Comparison of ENCODE assay signal across 27 mouse cellular contexts in genomic region chr2:147231175-147231574, GRCm38 (mm10). TPM values are rescaled to one million over a fixed set of nuclear protein-coding genes. Genes with fewer than 3 reads are reported as not detected.
DNase-seq lines count a peak whose midpoint lies in the region; ATAC-seq and TF ChIP-seq lines count a peak whose summit lies in the region.
"Had no signal": no experiment of that assay in that cellular context is flagged by ENCODE, and none has a peak within 500 bp of the region (broad histone marks: within the 10 kb centered on the region; RNA-seq: fewer than 3 reads in every experiment).

No protein-coding gene starts in this region.

- H3K27ac ChIP-seq in kidney, embryonic 15.5 days, result no peak overlapping the region
- H3K27ac ChIP-seq in left cerebral cortex, adult 2 months, result no peak overlapping the region
- H3K27ac ChIP-seq in liver, postnatal 0 days (ENCODE audit: low read depth), result no peak overlapping the region
- H3K27ac ChIP-seq: embryonic facial prominence, embryonic 15.5 days; forebrain, embryonic 12.5 days; heart, adult 2 months; heart, embryonic 15.5 days; hindbrain, embryonic 10.5 days; hindbrain, embryonic 15.5 days had no signal

- no peak overlapping the region for H3K4me3 ChIP-seq in kidney, embryonic 15.5 days (replicated peaks)
- no peak overlapping the region for H3K4me3 ChIP-seq in left cerebral cortex, adult 2 months
- no peak overlapping the region for H3K4me3 ChIP-seq in liver, postnatal 0 days (ENCODE audit: low read depth, low read length)
- H3K4me3 ChIP-seq: embryonic facial prominence, embryonic 15.5 days; erythroblast, embryonic 14.5 days; forebrain, embryonic 12.5 days; heart, adult 2 months; heart, embryonic 15.5 days; hindbrain, embryonic 10.5 days; hindbrain, embryonic 15.5 days had no signal

- H3K27me3 ChIP-seq in kidney, embryonic 15.5 days, result no peaks in the 10 kb centered on the region
- no peaks in the 10 kb centered on the region for H3K27me3 ChIP-seq in liver, postnatal 0 days (ENCODE audit: insufficient read depth, low read length)
- H3K27me3 ChIP-seq: embryonic facial prominence, embryonic 15.5 days; forebrain, embryonic 12.5 days; heart, embryonic 15.5 days; hindbrain, embryonic 15.5 days had no signal

- 36% methylated on average over 5 of the region's 5 CpGs for WGBS in kidney, embryonic 15.5 days
- 51% methylated on average over 5 of the region's 5 CpGs for WGBS in liver, postnatal 0 days (ENCODE audit: insufficient replicate concordance)

- intact Hi-C loops in left cerebral cortex, adult 2 months (cut with DNase I), result no loop called here

- H3K36me3 ChIP-seq in kidney, embryonic 15.5 days, result no peaks in the 10 kb centered on the region
- H3K36me3 ChIP-seq in liver, postnatal 0 days (replicated peaks; ENCODE audit: insufficient read depth, low read length), result no peaks in the 10 kb centered on the region
- H3K36me3 ChIP-seq: embryonic facial prominence, embryonic 15.5 days; forebrain, embryonic 12.5 days; G1E; heart, embryonic 15.5 days; hindbrain, embryonic 10.5 days; hindbrain, embryonic 15.5 days had no signal

- TF ChIP-seq EP300 in liver, postnatal 0 days (IDR thresholded peaks at IDR 0.05; ENCODE audit: low read depth), result no peak

- H3K4me1 ChIP-seq in kidney, embryonic 15.5 days, result no peaks in the 10 kb centered on the region
- no peaks in the 10 kb centered on the region for H3K4me1 ChIP-seq in liver, postnatal 0 days (ENCODE audit: insufficient read depth)
- H3K4me1 ChIP-seq: embryonic facial prominence, embryonic 15.5 days; heart, embryonic 15.5 days; hindbrain, embryonic 10.5 days; hindbrain, embryonic 15.5 days had no signal

- no peak overlapping the region for H3K4me2 ChIP-seq in kidney, embryonic 15.5 days
- H3K4me2 ChIP-seq in liver, postnatal 0 days (ENCODE audit: low read depth, low read length), result no peak overlapping the region
- H3K4me2 ChIP-seq: embryonic facial prominence, embryonic 15.5 days; forebrain, embryonic 12.5 days; heart, embryonic 11.5 days; heart, embryonic 15.5 days; hindbrain, embryonic 15.5 days had no signal

- ATAC-seq in kidney, embryonic 15.5 days (replicated peaks; ENCODE audit: low FRiP score), result peak; percentile 77
- ATAC-seq in liver, postnatal 0 days, result no peak
- ATAC-seq: CD4-positive, CD25-positive, alpha-beta regulatory T cell, adult 4 months; forebrain, embryonic 16.5 days had no signal

- no peak for TF ChIP-seq CTCF in left cerebral cortex, adult 2 months (IDR thresholded peaks at IDR 0.05)
- no peak for TF ChIP-seq CTCF in liver, postnatal 0 days (IDR thresholded peaks at IDR 0.05; ENCODE audit: low read depth)

- H3K9me3 ChIP-seq in kidney, embryonic 15.5 days (replicated peaks), result no peaks in the 10 kb centered on the region
- H3K9me3 ChIP-seq in liver, postnatal 0 days (ENCODE audit: low read length), result no peaks in the 10 kb centered on the region
- H3K9me3 ChIP-seq: embryonic facial prominence, embryonic 15.5 days; forebrain, embryonic 12.5 days; heart, embryonic 15.5 days; hindbrain, embryonic 10.5 days; hindbrain, embryonic 15.5 days had no signal

- DNase-seq in kidney, adult 18-20 months, result peak; percentile 21
- DNase-seq in kidney, postnatal 10 days, result no peak
- peak; percentile 5 to 43 for DNase-seq in kidney, adult 8-10 months
- DNase-seq in kidney, postnatal 4 days, result peak; percentile 16 to 38
- no peak for DNase-seq in left cerebral cortex, adult 2 months (ENCODE audit: extremely low spot score in 1 of 2, low spot score in 2 of 2)
- no peak for DNase-seq in layer of hippocampus, postnatal 36 days
- no peak for DNase-seq in liver, postnatal 0 days
- DNase-seq: adrenal gland, postnatal 10 days; B cell, adult 2 months; cerebellum, adult 11 months; cerebellum, adult 9-11 months; embryo, embryonic 11 days; gastrocnemius, postnatal 10 days; heart, adult 2 months; heart, postnatal 14 days had no signal

- no peak overlapping the region for H3K9ac ChIP-seq in kidney, embryonic 15.5 days
- H3K9ac ChIP-seq in liver, postnatal 0 days (replicated peaks), result no peak overlapping the region
- H3K9ac ChIP-seq: embryonic facial prominence, embryonic 15.5 days; forebrain, embryonic 12.5 days; heart, embryonic 15.5 days; hindbrain, embryonic 15.5 days had no signal

RNA-seq across cellular contexts. Expression of gene Nkx2-2, which starts 37.1 kb away (rescaled TPM):
- not detected in 2 replicates for polyA plus RNA-seq in kidney, embryonic 15.5 days (2015; fragmentation: Nextera tagmentation; extraction: Ambion mirVana)
- 1 to 10 TPM; 4.1 to 4.5 TPM for total RNA-seq in left cerebral cortex, adult 2 months (2021)
- 1 to 10 TPM; 6.4 to 6.6 TPM for total RNA-seq in layer of hippocampus, postnatal 36 days (2021)
- not detected in 2 replicates for polyA plus RNA-seq in liver, postnatal 0 days (2015; fragmentation: Nextera tagmentation; extraction: Ambion mirVana)
- total RNA-seq: adrenal gland, postnatal 10 days; common myeloid progenitor, adult 5-6 weeks; G1E; heart, adult 2 months; heart, postnatal 14 days had no signal
- polyA plus RNA-seq: CD4-positive, CD25-positive, alpha-beta regulatory T cell, adult 4 months; embryonic facial prominence, embryonic 15.5 days; erythroblast, embryonic 14.5 days; G1E; heart, adult 2 months; heart, embryonic 15.5 days had no signal

Comparison
In these comparisons a context has a peak if more than half of its experiments do, and no peak if none do; other contexts are left out.
1. DNase-seq: peak in kidney, adult 18-20 months (single experiment), kidney, adult 8-10 months (2 of 2) and kidney, postnatal 4 days (2 of 2); none in kidney, postnatal 10 days (single experiment), left cerebral cortex, adult 2 months (0 of 2), layer of hippocampus, postnatal 36 days (0 of 2) and liver, postnatal 0 days (single experiment).